Mouse (Mus musculus) central nervous system, embryonic 18 days (tissue): ENCODE measurements around the gene Pax4. TPM values are rescaled to one million over a fixed set of nuclear protein-coding genes. Genes with fewer than 3 reads are reported as not detected.

ENCODE experiments used
- polyA plus RNA-seq: library from polyadenylated mRNA; depleted of rRNA; stranded (reverse); fragments of >200 nt; gene quantifications from 2 replicates; pipeline ENCODE4 v1.2.3, GENCODE M21; 2012; rRNA removed

The Pax4 gene
- polyA plus RNA-seq, result 0.27 TPM in 1 of 2 replicates, not detected in the other

DNA sequence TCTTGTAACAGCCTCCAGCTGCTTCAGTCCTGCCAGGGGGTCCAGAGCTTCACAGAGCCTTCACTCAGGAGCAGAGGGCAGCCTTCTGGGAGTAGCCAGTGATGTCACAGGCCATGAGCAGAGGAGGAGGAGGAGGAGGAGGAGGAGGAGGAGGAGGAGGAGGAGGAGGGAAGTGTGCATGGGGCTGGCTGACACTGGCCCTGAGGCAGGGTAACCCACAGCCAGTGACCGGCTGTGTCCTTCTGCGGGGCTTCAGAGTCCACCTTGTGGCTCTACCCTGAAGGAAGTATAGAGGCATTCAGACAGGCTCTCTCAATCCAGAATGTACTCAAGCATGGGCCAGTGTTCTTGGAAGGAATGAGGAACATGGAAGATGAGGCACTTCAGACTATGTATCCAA, at the start of gene Pax4:
Pax4 (minus strand) TSS at position 101 of the 400 bp plus-strand sequence.

GRCm38 (mm10) chr6:28474839-28475238, 25.7 kb upstream of the Pax4 start, which contains the start of gene Snd1:
Snd1 (plus strand) TSS chr6:28475139.

DNA sequence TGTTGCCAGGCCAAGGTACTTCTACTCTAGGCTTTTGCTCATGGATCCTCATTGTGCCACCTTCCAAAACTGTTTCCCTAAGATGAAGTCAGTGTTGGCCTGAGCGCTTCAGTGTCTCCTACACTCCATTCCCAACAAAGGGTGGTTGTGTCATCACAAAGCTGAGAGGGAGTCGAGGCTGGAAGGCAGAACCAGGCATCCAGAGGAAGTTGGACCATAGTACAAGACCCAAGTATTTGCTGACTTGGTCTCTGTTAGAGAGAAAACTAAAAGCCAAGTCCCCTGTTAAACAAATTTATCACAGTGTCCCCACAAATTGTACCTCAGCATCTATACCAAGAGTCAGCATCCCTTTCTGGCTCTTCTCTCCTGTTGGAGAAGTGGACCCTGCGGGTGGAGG, 20.9 kb downstream of the Pax4 start, which contains the start of gene Gcc1:
Gcc1 (minus strand) TSS at position 101 of the 400 bp plus-strand sequence.

DNA sequence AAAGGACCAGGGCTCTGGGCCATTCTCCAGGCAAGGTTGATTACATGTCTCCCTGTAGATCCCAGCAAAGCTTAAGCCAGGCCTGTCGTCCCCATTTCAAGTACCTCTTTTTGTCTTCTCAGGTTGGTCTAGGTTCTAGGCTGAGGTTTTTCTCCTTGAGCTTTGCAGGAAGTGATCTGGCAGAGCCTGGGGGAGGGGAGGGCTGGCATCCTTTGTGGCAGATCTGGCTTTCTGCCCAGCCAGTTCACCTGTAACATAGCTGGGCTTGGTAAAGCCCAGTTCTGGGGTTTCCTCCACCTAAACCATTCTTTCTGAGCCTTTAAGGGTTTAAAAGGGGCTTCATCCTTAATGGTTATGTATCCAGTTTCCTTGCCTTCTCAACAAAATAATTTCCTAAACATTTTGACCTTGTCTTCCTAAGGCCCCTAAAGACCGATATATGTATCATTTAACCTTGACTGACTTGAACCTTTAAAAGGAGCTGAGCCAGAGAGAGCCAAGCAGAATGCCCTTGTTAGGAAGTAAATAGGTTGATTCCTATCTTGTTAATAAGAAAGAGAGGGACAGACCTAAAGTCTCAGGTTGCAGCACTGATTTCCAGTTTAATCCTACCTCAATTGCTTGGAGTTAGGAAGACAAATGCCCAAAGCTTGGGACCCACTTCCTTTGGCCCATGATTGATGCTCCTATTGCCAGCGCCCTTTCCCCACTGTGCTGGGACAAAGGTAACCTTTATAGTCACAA, 21.9 kb downstream of the Pax4 start, which contains the start of gene Fscn3:
Fscn3 (plus strand) TSS at position 694 of the 744 bp plus-strand sequence.

GRCm38 (mm10) chr6:28423313-28423712, 25.8 kb downstream of the Pax4 start, which contains the start of gene Arf5:
Arf5 (plus strand) TSS chr6:28423560.

GRCm38 (mm10) chr6:28397681-28398203, 51.4 kb downstream of the Pax4 start, which contains the start of gene Zfp800:
Zfp800 (minus strand) TSS chr6:28398005.

Other genes starting within 250 kb of the Pax4 start
- 6.4 and 7.5 TPM in 2 replicates for gene Zfp800, start 51.3 kb downstream of the Pax4 start, polyA plus RNA-seq
- 422 and 440 TPM in 2 replicates for gene Arf5, start 25.8 kb downstream of the Pax4 start, polyA plus RNA-seq
- 0.05 and 0.15 TPM in 2 replicates for gene Fscn3, start 21.6 kb downstream of the Pax4 start, polyA plus RNA-seq
- gene Gcc1, start 21.0 kb downstream of the Pax4 start, polyA plus RNA-seq, result 6.9 and 7.1 TPM in 2 replicates
- gene Snd1, start 25.8 kb upstream of the Pax4 start, polyA plus RNA-seq, result 60.2 and 67.7 TPM in 2 replicates